Mouse (Mus musculus) hindbrain, postnatal 0 days (tissue): ENCODE results near the gene Micall2. TPM values are rescaled to one million over a fixed set of nuclear protein-coding genes. Genes with fewer than 3 reads are reported as not detected.

Source experiments
- ATAC-seq: fragments of 200-750 bp; cut with Nextera tagmentation; 2 replicates; pipeline ENCODE4 v1.8.0; 2017; ENCODE audit warnings: mild to moderate bottlenecking, moderate TSS enrichment, moderate library complexity
- DNase-seq: peaks from one replicate; pipeline ENCODE4 v3.0.0-alpha.2; 2015; ENCODE audit warnings: low spot score
- H3K27ac ChIP-seq: fragments of 300-500 bp; sonication (generic); 2 replicates; pipeline ENCODE4 v1.5.1; 2014; ENCODE audit warnings: mild to moderate bottlenecking
- H3K27me3 ChIP-seq: fragments of 300-500 bp; sonication (generic); 2 replicates; pipeline ENCODE4 v1.6.1; 2014; ENCODE audit warnings: low read length, mixed read lengths; ENCODE audit not compliant: insufficient read depth
- H3K36me3 ChIP-seq: fragments of 300-500 bp; sonication (generic); 2 replicates; pipeline ENCODE4 v1.6.1; 2014; ENCODE audit warnings: low read length, mixed read lengths; ENCODE audit not compliant: insufficient read depth
- H3K4me1 ChIP-seq: fragments of 300-500 bp; sonication (generic); 2 replicates; pipeline ENCODE4 v1.6.1; 2014; ENCODE audit warnings: antibody characterized with exemption, low read length, mixed read lengths; ENCODE audit not compliant: insufficient read depth
- H3K4me2 ChIP-seq: fragments of 300-500 bp; sonication (generic); 2 replicates; pipeline ENCODE4 v1.6.1; 2014; ENCODE audit warnings: low read depth, mild to moderate bottlenecking, low read length, moderate library complexity, mixed read lengths
- H3K4me3 ChIP-seq: fragments of 300-500 bp; sonication (generic); 2 replicates; pipeline ENCODE4 v1.5.1; 2014; ENCODE audit warnings: low read length
- H3K9ac ChIP-seq: fragments of 300-500 bp; sonication (generic); replicated peaks from 2 replicates; pipeline ENCODE4 v1.6.1; 2014; ENCODE audit warnings: mild to moderate bottlenecking, low read length, moderate library complexity, mixed read lengths
- H3K9me3 ChIP-seq: fragments of 300-500 bp; sonication (generic); 2 replicates; pipeline ENCODE4 v1.6.1; 2016; ENCODE audit warnings: low read length, mixed read lengths
- CTCF ChIP-seq: IDR thresholded peaks from 2 replicates; pipeline ENCODE4 v1.5.1; 2016; ENCODE audit warnings: antibody characterized with exemption, control low read depth, low read depth
- WGBS: fragments of 180-500 bp; shearing (Covaris S2); extraction: QIAGEN DNeasy Blood & Tissue Kit; methylation state at CpG from one replicate; pipeline ENCODE4 v1.1.7; 2014; 5-methylcytosine and 5-hydroxymethylcytosine counted together
- microRNA-seq, 2 experiments: library from miRNA; unstranded; fragments of <30 nt; microRNA quantifications; one replicate each; pipeline ENCODE4; 2016
- polyA plus RNA-seq: library from polyadenylated mRNA; unstranded; fragments of >200 nt; fragmentation: Nextera tagmentation; extraction: Ambion mirVana; gene quantifications from 2 replicates; pipeline ENCODE4 v1.2.1, GENCODE M21; 2015
- total RNA-seq: library from RNA; depleted of rRNA; stranded (reverse); fragments of >200 nt; gene quantifications from 2 replicates; pipeline ENCODE4 v1.2.3, GENCODE M21; 2014; rRNA removed

Gene Micall2
- total and polyA plus RNA-seq, 2 experiments from 2014 or later, result 10.7 to 11.0 TPM

GRCm38 (mm10) chr5:139668494-139668893, 67.6 kb downstream of the Micall2 start:
- Histone ChIP-seq H3K4me3 (peak overlapping the region; percentile 14; the same call in 1 of the 2 replicates), H3K27ac (no peak overlapping the region), H3K4me2 (peak overlapping the region; percentile 43; the same call in 1 of the 2 replicates), H3K27me3 (peaks cover 6% of the 10 kb centered on the region), H3K9ac (0 out of 2 replicates have a peak overlapping the region, but pooled peaks have one; percentile 21), H3K9me3 (no peaks in the 10 kb centered on the region), H3K4me1 (no peaks in the 10 kb centered on the region), H3K36me3 (no peaks in the 10 kb centered on the region)
- TF ChIP-seq CTCF, result peak; percentile 93
- ATAC-seq (peak; percentile 44; the same call in 1 of the 2 replicates), DNase-seq (peak; percentile 86)
- under 1% methylated on average over 24 of the region's 24 CpGs for WGBS

- Histone ChIP-seq H3K36me3 (no peaks in the 10 kb centered on the region), H3K27me3 (peaks cover 6% of the 10 kb centered on the region), H3K4me2 (no peak overlapping the region), H3K4me3 (no peak overlapping the region), H3K27ac (no peak overlapping the region), H3K9me3 (no peaks in the 10 kb centered on the region), H3K4me1 (no peaks in the 10 kb centered on the region), H3K9ac (no peak overlapping the region)
- no peak for TF ChIP-seq CTCF
- no peak for ATAC-seq
- 39% methylated on average over 2 of the region's 2 CpGs for WGBS
- DNase-seq, result no peak
Observed at GRCm38 (mm10) chr5:139666496-139666895, 69.6 kb downstream of the Micall2 start.

- Histone ChIP-seq H3K36me3 (no peaks in the 10 kb centered on the region), H3K9ac (no peak overlapping the region), H3K4me2 (no peak overlapping the region), H3K27me3 (peaks cover 6% of the 10 kb centered on the region), H3K4me1 (no peaks in the 10 kb centered on the region), H3K4me3 (no peak overlapping the region), H3K9me3 (no peaks in the 10 kb centered on the region), H3K27ac (no peak overlapping the region)
- peak; percentile 30 for TF ChIP-seq CTCF
- DNase-seq (no peak), ATAC-seq (no peak)
- WGBS, result 60% methylated on average over 3 of the region's 3 CpGs
Observed at GRCm38 (mm10) chr5:139665375-139665774, 70.8 kb downstream of the Micall2 start.

GRCm38 (mm10) chr5:139661713-139662112, 74.4 kb downstream of the Micall2 start:
- Histone ChIP-seq H3K9me3 (no peaks in the 10 kb centered on the region), H3K27me3 (0 out of 2 replicates have a peak, but pooled peaks cover 8% of the 10 kb centered on the region), H3K36me3 (no peaks in the 10 kb centered on the region), H3K9ac (no peak overlapping the region), H3K4me3 (no peak overlapping the region), H3K4me1 (peaks cover 4% of the 10 kb centered on the region; the same call in 1 of the 2 replicates), H3K4me2 (no peak overlapping the region), H3K27ac (no peak overlapping the region)
- no peak for ATAC-seq
- no peak for TF ChIP-seq CTCF
- DNase-seq, result no peak
- 62% methylated on average over 7 of the region's 8 CpGs for WGBS

GRCm38 (mm10) chr5:139659307-139659706, 76.8 kb downstream of the Micall2 start:
- no peak overlapping the region; the same call in 1 of the 2 replicates for H3K27ac ChIP-seq
- no peak overlapping the region for H3K4me3 ChIP-seq
- no peaks in the 10 kb centered on the region for H3K9me3 ChIP-seq
- H3K4me2 ChIP-seq, result peak overlapping the region; percentile 41
- DNase-seq, result peak; percentile 62
- 3% methylated on average over 18 of the region's 18 CpGs for WGBS
- H3K4me1 ChIP-seq, result peaks cover 4% of the 10 kb centered on the region; the same call in 1 of the 2 replicates
- ATAC-seq, result peak; percentile 36; the same call in 1 of the 2 replicates
- no peaks in the 10 kb centered on the region for H3K36me3 ChIP-seq
- TF ChIP-seq CTCF, result no peak
- H3K9ac ChIP-seq, result no peak overlapping the region
- 0 out of 2 replicates have a peak, but pooled peaks cover 8% of the 10 kb centered on the region for H3K27me3 ChIP-seq

- Histone ChIP-seq H3K4me1 (peaks cover 4% of the 10 kb centered on the region; the same call in 1 of the 2 replicates), H3K9ac (no peak overlapping the region), H3K9me3 (no peaks in the 10 kb centered on the region), H3K36me3 (no peaks in the 10 kb centered on the region), H3K27me3 (0 out of 2 replicates have a peak, but pooled peaks cover 8% of the 10 kb centered on the region), H3K4me2 (no peak overlapping the region), H3K4me3 (no peak overlapping the region), H3K27ac (no peak overlapping the region; the same call in 1 of the 2 replicates)
- DNase-seq (no peak), ATAC-seq (0 out of 2 replicates have a peak, but pooled peaks have one; percentile 18)
- no peak for TF ChIP-seq CTCF
- WGBS, result 22% methylated on average over 7 of the region's 7 CpGs
Observed at GRCm38 (mm10) chr5:139658865-139659264, 77.3 kb downstream of the Micall2 start.

- TF ChIP-seq CTCF, result no peak
- no peak for DNase-seq
- H3K4me2 ChIP-seq, result no peak overlapping the region
- no peak overlapping the region for H3K4me3 ChIP-seq
- 0 out of 2 replicates have a peak, but pooled peaks cover 8% of the 10 kb centered on the region for H3K27me3 ChIP-seq
- H3K9me3 ChIP-seq, result no peaks in the 10 kb centered on the region
- no peaks in the 10 kb centered on the region for H3K36me3 ChIP-seq
- no peak overlapping the region for H3K27ac ChIP-seq
- no peak for ATAC-seq
- peaks cover 4% of the 10 kb centered on the region; the same call in 1 of the 2 replicates for H3K4me1 ChIP-seq
- H3K9ac ChIP-seq, result no peak overlapping the region
- 50% methylated on average over 10 of the region's 10 CpGs for WGBS
Observed at GRCm38 (mm10) chr5:139657959-139658602, 78.1 kb downstream of the Micall2 start.

Small RNA genes within 50 kb of the gene (microRNA-seq; reads per million reads assigned to microRNA genes)
- gene Mir7037, result 0 to 0.72 reads per million in 2 experiments

Other genes starting within 250 kb of the Micall2 start
- gene Uncx, start 192.8 kb downstream of the Micall2 start, total RNA-seq, result 31.3 and 47.0 TPM in 2 replicates
- gene Uncx, start 192.8 kb downstream of the Micall2 start, polyA plus RNA-seq, result 30.6 and 34.6 TPM in 2 replicates
- 126 and 158 TPM in 2 replicates for gene Ints1, start 39.3 kb upstream of the Micall2 start, total RNA-seq
- 23.2 and 24.3 TPM in 2 replicates for gene Ints1, start 39.3 kb upstream of the Micall2 start, polyA plus RNA-seq
- 12.9 and 13.1 TPM in 2 replicates for gene Mafk, start 55.2 kb upstream of the Micall2 start, total RNA-seq
- 6.5 and 7.0 TPM in 2 replicates for gene Mafk, start 55.2 kb upstream of the Micall2 start, polyA plus RNA-seq
- 0.04 and 0.31 TPM in 2 replicates for gene Tmem184a, start 83.6 kb upstream of the Micall2 start, total RNA-seq
- 0.06 and 0.08 TPM in 2 replicates for gene Tmem184a, start 83.6 kb upstream of the Micall2 start, polyA plus RNA-seq
- gene Gm26938, start 90.1 kb upstream of the Micall2 start, total RNA-seq, result not detected in 2 replicates
- gene Gm26938, start 90.1 kb upstream of the Micall2 start, polyA plus RNA-seq, result not detected in 2 replicates
- gene Psmg3, start 90.5 kb upstream of the Micall2 start, total RNA-seq, result 23.6 and 26.1 TPM in 2 replicates
- 59.0 and 60.6 TPM in 2 replicates for gene Psmg3, start 90.5 kb upstream of the Micall2 start, polyA plus RNA-seq
- gene Elfn1, start 171.6 kb upstream of the Micall2 start, total RNA-seq, result 26.0 and 45.1 TPM in 2 replicates
- 2.3 and 3.3 TPM in 2 replicates for gene Elfn1, start 171.6 kb upstream of the Micall2 start, polyA plus RNA-seq